Mouse (Mus musculus) erythroid progenitor cell, adult 5-6 weeks (primary cell): ENCODE data around the gene Actl7a. TPM values are rescaled to one million over a fixed set of nuclear protein-coding genes. Genes with fewer than 3 reads are reported as not detected.

Source experiments
- ATAC-seq: replicated peaks from 2 replicates; pipeline ENCODE4 v1.8.0; 2016; ENCODE audit warnings: moderate number of reproducible peaks, mild to moderate bottlenecking, moderate TSS enrichment, inconsistent platforms; ENCODE audit not compliant: poor library complexity, low FRiP score, severe bottlenecking
- total RNA-seq, 2 experiments: library from RNA; stranded (forward) in 1 of 2; stranded (reverse) in 1 of 2; fragments of 150-400 nt in 1 of 2; fragments of 186-747, 209-891 nt in 1 of 2; gene quantifications; 2 replicates each; pipeline versions ENCODE4 v1.2.3 to v1.2.4; 2015 to 2017; ENCODE audit warnings: low replicate concordance in 2 of 2

The Actl7a gene
- not detected in 2 replicates for total RNA-seq (2015; ENCODE audit: low replicate concordance)
- not detected in 2 replicates for total RNA-seq (2017; ENCODE audit: low replicate concordance)

- no peak for ATAC-seq
Observed at GRCm38 (mm10) chr4:56743363-56744195, at the start of gene Actl7a. Gene Actl7a, plus strand, starts transcription at chr4:56743413.

- no peak for ATAC-seq
Observed at GRCm38 (mm10) chr4:56696401-56696800, 46.8 kb upstream of the Actl7a start.

GRCm38 (mm10) chr4:56698671-56699070 lies 44.5 kb upstream of the Actl7a start:
- ATAC-seq, result no peak

GRCm38 (mm10) chr4:56702234-56702633 lies 41.0 kb upstream of the Actl7a start:
- ATAC-seq, result no peak

GRCm38 (mm10) chr4:56713155-56713554 lies 30.1 kb upstream of the Actl7a start:
- no peak for ATAC-seq

- no peak for ATAC-seq
Observed at GRCm38 (mm10) chr4:56716801-56717200, 26.4 kb upstream of the Actl7a start.

GRCm38 (mm10) chr4:56717932-56718331 lies 25.3 kb upstream of the Actl7a start:
- ATAC-seq, result no peak

- ATAC-seq, result no peak
Observed at GRCm38 (mm10) chr4:56718573-56719442, 24.4 kb upstream of the Actl7a start.

- no peak for ATAC-seq
Observed at GRCm38 (mm10) chr4:56719456-56719855, 23.8 kb upstream of the Actl7a start.

GRCm38 (mm10) chr4:56720403-56720802 lies 22.8 kb upstream of the Actl7a start:
- no peak for ATAC-seq

- no peak for ATAC-seq
Observed at GRCm38 (mm10) chr4:56721469-56721868, 21.7 kb upstream of the Actl7a start.

- ATAC-seq, result no peak
Observed at GRCm38 (mm10) chr4:56722346-56722745, 20.9 kb upstream of the Actl7a start.

- ATAC-seq, result no peak
Observed at GRCm38 (mm10) chr4:56723237-56723636, 20.0 kb upstream of the Actl7a start.

- no peak for ATAC-seq
Observed at GRCm38 (mm10) chr4:56725839-56726238, 17.4 kb upstream of the Actl7a start.

GRCm38 (mm10) chr4:56740020-56740485 lies 3.2 kb upstream of the Actl7a start, which contains the start of gene Gm26657:
Gene Gm26657, plus strand, starts transcription at chr4:56740070.
- ATAC-seq, result no peak

- ATAC-seq, result no peak
Observed at GRCm38 (mm10) chr4:56740611-56741010, 2.6 kb upstream of the Actl7a start.

- ATAC-seq, result no peak
Observed at GRCm38 (mm10) chr4:56741041-56741493, 2.1 kb upstream of the Actl7a start, which contains the start of gene Actl7b. Gene Actl7b, minus strand, starts transcription at chr4:56741443.

GRCm38 (mm10) chr4:56742698-56743097 lies 515 bp upstream of the Actl7a start:
- no peak for ATAC-seq

- no peak for ATAC-seq
Observed at GRCm38 (mm10) chr4:56746345-56746744, 3.1 kb downstream of the Actl7a start.

GRCm38 (mm10) chr4:56747456-56747855 lies 4.2 kb downstream of the Actl7a start:
- no peak for ATAC-seq
